Mouse (Mus musculus): ENCODE data around the gene Dact3. TPM values are rescaled to one million over a fixed set of nuclear protein-coding genes. Genes with fewer than 3 reads are reported as not detected.

Gene Dact3
- polyA plus RNA-seq, 1 experiment from 2014 or later, result 3.3 TPM

DNA sequence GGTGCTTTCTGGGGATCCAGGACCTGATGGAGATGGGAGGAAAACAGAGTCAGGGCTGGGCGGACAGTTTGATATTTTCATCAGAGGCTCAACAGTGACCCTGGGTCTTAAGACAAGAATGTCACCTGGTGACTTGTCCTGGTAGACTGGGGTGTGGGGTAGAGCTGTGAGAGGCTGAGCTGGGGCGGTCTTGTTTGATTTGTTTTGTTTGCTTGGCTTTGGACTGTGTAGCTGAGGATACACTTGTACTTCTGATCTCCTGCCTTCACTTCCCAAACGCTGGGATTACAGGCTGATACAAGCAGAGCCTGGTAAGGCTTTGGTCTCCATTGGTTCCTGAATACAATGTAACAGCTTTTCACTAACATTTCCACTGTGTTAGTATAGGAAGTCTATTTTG, 7.6 kb upstream of the Dact3 start:
- no peak overlapping the region for H3K9ac ChIP-seq (replicated peaks)
- peaks cover 14% of the 10 kb centered on the region for H3K4me1 ChIP-seq
- ATAC-seq (replicated peaks), result no peak
- H3K36me3 ChIP-seq, result peaks cover 17% of the 10 kb centered on the region; the same call in 1 of the 2 replicates
- no peak overlapping the region for H3K4me3 ChIP-seq
- no peak overlapping the region for H3K27ac ChIP-seq (replicated peaks)
- no peak overlapping the region for H3K4me2 ChIP-seq (replicated peaks)
- no peaks in the 10 kb centered on the region for H3K9me3 ChIP-seq
- no peaks in the 10 kb centered on the region for H3K27me3 ChIP-seq
- 93% methylated on average over 3 of the region's 3 CpGs for WGBS

DNA sequence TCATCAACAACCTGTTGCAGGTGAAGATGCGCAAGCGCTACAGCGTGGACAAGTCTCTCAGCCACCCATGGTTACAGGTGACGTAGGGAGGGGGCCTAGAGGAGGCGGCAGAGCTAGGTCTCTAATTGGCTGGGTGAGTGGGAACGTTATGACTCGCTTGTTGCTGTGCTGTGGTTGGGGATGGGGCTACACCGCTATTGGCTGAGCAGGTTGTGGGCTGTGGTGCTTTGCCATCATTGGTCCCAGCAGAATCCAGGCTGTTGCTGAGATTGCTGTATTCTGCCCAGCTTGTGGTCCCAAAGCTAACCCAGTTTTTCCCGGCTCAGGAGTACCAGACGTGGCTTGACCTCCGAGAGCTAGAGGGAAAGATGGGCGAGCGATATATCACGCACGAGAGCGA, 5.6 kb upstream of the Dact3 start:
- Histone ChIP-seq H3K4me1 (peaks cover 24% of the 10 kb centered on the region), H3K36me3 (peaks cover 7% of the 10 kb centered on the region; the same call in 1 of the 2 replicates), H3K4me3 (peak overlapping the region; percentile 41), H3K9me3 (no peaks in the 10 kb centered on the region), H3K4me2 (replicated peaks) (peak overlapping the region; percentile 54), H3K9ac (replicated peaks) (peak overlapping the region; percentile 41), H3K27ac (replicated peaks) (peak overlapping the region; percentile 83), H3K27me3 (no peaks in the 10 kb centered on the region)
- peak; percentile 98 for ATAC-seq (replicated peaks)
- WGBS, result 9% methylated on average over 16 of the region's 16 CpGs

DNA sequence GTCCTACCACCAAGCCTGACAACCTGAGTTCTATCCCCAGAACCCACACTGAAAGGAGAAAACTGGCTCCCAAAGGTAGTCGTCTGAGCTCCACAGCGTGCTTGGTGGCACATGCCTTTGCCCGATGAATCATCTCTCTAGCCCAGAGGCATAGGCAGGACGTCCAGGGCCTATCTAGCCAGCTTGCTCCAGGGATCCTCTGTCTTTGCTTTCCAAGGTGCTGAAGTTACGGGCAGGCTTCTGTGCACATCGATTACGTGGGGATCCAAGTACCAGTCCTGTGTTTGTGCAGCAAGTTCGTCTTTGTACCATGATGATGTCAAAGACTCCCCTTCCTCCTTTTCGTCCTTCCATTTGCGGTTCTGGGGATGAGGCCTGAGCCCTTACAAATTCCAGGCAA, 3.5 kb upstream of the Dact3 start:
- no peak overlapping the region for H3K4me3 ChIP-seq
- ATAC-seq (replicated peaks), result no peak
- no peaks in the 10 kb centered on the region for H3K36me3 ChIP-seq
- 88% methylated on average over 10 of the region's 10 CpGs for WGBS
- no peak overlapping the region for H3K4me2 ChIP-seq (replicated peaks)
- H3K9me3 ChIP-seq, result no peaks in the 10 kb centered on the region
- H3K27ac ChIP-seq (replicated peaks), result no peak overlapping the region
- no peaks in the 10 kb centered on the region for H3K27me3 ChIP-seq
- no peak overlapping the region for H3K9ac ChIP-seq (replicated peaks)
- peaks cover 36% of the 10 kb centered on the region for H3K4me1 ChIP-seq

DNA sequence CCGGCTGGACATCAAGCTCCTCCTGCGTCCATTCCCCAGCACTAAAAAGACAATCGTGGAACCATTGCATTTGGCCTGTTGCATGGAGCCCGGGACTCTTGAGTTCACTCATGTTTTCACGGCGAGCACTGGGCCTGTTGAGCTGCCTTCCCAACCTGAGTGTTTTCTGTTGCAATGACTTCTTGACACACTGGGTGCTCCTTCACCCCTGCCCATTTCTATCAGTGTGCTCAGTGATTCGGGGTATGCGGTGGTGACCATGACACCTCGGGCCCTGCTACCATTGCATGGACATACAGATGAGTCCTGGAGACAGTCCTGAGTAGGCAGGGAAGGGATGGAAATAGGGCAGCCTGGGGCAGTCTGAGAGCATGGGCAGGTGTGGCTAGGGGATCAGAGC, 2.6 kb upstream of the Dact3 start:
- no peak overlapping the region for H3K4me2 ChIP-seq (replicated peaks)
- H3K9ac ChIP-seq (replicated peaks), result no peak overlapping the region
- H3K27ac ChIP-seq (replicated peaks), result no peak overlapping the region
- H3K4me1 ChIP-seq, result peaks cover 43% of the 10 kb centered on the region
- H3K27me3 ChIP-seq, result no peaks in the 10 kb centered on the region
- no peaks in the 10 kb centered on the region for H3K36me3 ChIP-seq
- H3K4me3 ChIP-seq, result no peak overlapping the region
- no peak for ATAC-seq (replicated peaks)
- WGBS, result 95% methylated on average over 9 of the region's 9 CpGs
- H3K9me3 ChIP-seq, result no peaks in the 10 kb centered on the region

DNA sequence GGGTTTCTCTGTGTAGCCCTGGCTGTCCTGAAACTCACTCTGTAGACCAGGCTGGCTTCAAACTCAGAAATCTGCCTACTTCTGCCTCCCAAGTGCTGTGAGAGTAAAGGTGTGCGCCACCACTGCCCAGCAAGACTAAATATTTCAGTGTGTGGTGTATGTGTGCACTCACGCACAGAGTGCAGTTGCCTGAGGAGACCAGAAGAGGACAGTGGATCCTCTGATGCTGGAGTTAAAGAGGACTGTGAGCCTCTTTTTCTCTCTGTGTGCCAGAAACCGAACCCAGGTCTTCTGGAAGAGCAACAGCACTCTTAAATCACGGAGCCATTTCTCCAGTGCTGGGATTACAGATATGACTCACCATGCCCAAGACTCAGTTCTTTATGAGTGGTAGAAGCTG, 1.7 kb upstream of the Dact3 start:
- Histone ChIP-seq H3K9ac (replicated peaks) (no peak overlapping the region), H3K27me3 (no peaks in the 10 kb centered on the region), H3K9me3 (no peaks in the 10 kb centered on the region), H3K4me3 (peak overlapping the region; percentile 85; the same call in 1 of the 2 replicates), H3K4me2 (replicated peaks) (no peak overlapping the region), H3K36me3 (no peaks in the 10 kb centered on the region), H3K27ac (replicated peaks) (peak overlapping the region; percentile 90; the same call in 1 of the 2 replicates), H3K4me1 (peaks cover 43% of the 10 kb centered on the region)
- 95% methylated on average over 4 of the region's 4 CpGs for WGBS
- ATAC-seq (replicated peaks), result no peak

DNA sequence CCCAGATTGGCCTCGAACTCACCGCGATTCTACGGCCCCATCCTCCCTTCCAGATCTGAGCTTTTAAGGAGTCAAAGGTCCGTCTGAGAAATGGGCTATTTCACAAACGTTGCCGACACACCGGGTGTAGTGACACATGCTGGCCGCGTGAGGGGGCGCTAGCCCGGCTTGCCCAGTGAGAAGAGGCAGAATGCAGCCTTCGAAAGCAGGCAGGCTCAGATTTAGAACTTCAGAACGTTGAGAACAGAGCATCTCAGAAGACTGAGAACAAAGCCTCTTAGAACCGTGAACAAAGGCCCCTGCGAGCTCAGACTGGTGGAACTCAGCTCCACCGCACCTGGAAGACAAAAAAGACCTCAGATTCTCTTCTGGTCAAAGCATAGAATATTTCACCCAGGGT, 927 bp upstream of the Dact3 start:
- peaks cover 42% of the 10 kb centered on the region for H3K4me1 ChIP-seq
- H3K9me3 ChIP-seq, result no peaks in the 10 kb centered on the region
- ATAC-seq (replicated peaks), result no peak
- peak overlapping the region; percentile 38 for H3K4me2 ChIP-seq (replicated peaks)
- 5% methylated on average over 17 of the region's 17 CpGs for WGBS
- H3K9ac ChIP-seq (replicated peaks), result peak overlapping the region; percentile 1
- H3K4me3 ChIP-seq, result peak overlapping the region; percentile 85
- peak overlapping the region; percentile 90 for H3K27ac ChIP-seq (replicated peaks)
- H3K27me3 ChIP-seq, result no peaks in the 10 kb centered on the region
- no peaks in the 10 kb centered on the region; the same call in 1 of the 2 replicates for H3K36me3 ChIP-seq

DNA sequence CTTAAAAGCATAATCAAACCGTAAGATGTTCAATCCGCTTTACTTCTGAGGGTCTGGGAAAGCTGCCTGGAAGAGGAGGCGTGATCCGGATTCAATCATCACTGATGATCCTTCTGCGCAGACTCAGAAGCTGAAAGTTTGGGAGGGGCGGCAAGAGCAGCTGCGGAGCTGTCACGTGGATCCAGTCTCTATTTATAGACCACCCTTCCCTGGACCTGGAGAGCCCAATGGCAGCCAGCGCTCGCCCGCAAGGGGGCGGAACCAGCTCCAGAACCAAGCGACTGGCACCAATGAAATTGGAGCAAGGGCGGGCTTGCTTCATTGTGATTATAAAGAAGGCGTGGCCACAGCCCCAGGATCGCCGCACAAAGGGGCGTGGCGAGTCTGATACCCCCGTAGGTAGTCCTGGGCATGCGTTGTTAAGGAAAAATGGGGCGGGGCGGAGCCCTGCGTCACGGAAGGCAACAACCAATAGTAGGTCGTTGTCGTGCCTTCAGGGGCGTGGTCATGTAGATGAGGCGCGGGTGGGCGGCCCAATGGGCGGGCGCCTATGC, 284 bp upstream of the Dact3 start:
- peaks cover 36% of the 10 kb centered on the region for H3K4me1 ChIP-seq
- peak; percentile 97 for ATAC-seq (replicated peaks)
- peak overlapping the region; percentile 85 for H3K4me3 ChIP-seq
- no peaks in the 10 kb centered on the region for H3K9me3 ChIP-seq
- H3K4me2 ChIP-seq (replicated peaks), result peak overlapping the region; percentile 92
- peak overlapping the region; percentile 90 for H3K27ac ChIP-seq (replicated peaks)
- no peaks in the 10 kb centered on the region for H3K27me3 ChIP-seq
- H3K36me3 ChIP-seq, result no peaks in the 10 kb centered on the region; the same call in 1 of the 2 replicates
- WGBS, result under 1% methylated on average over 33 of the region's 33 CpGs
- peak overlapping the region; percentile 78 for H3K9ac ChIP-seq (replicated peaks)

DNA sequence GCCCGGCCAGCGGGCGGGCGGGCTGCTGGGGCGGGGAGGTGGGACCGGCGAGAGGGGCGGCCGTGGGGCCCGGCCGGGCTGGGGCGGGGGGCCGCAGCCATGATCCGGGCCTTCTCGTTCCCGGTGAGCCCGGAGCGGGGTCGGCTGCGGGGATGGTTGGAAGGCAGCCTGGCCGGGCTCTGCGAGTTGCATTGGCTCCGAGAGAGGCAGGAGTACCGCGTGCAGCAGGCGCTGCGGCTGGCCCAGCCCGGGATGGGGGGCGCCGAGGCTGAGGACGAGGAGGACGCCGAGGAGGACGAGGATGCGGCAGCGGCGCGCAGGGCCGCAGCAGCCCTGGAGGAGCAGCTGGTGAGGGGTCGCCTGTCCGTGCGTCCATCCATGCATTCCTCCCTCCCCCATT, 209 bp downstream of the Dact3 start:
- H3K27me3 ChIP-seq, result no peaks in the 10 kb centered on the region
- WGBS, result 0% methylated on average over 38 of the region's 42 CpGs
- ATAC-seq (replicated peaks), result peak; percentile 68

DNA sequence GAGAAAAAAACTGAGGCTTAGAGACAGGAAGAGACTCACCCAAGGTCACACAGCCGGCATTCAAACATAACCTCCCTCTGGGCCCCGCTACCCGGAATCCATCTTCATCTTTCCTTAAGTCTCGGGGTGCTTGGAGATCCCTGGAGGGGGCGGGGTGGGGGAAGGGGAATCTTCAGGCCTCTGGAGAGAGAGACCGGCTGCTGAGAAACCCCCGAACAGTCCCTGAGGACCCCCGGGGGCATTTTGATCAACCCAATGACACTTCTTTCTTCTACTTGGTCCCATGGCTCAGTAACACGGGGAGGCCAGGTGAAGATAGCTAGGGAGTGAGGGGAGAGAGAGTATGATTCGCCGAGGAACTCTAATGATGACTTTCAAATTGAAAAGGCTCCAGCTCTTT, 889 bp downstream of the Dact3 start:
- no peak overlapping the region for H3K27ac ChIP-seq (replicated peaks)
- WGBS, result 7% methylated on average over 11 of the region's 11 CpGs

More for the DNA sequence above, 209 bp downstream of the Dact3 start:
- Histone ChIP-seq H3K4me1 (peaks cover 35% of the 10 kb centered on the region), H3K36me3 (no peaks in the 10 kb centered on the region; the same call in 1 of the 2 replicates), H3K4me3 (peak overlapping the region; percentile 85), H3K9ac (replicated peaks) (peak overlapping the region; percentile 78), H3K27ac (replicated peaks) (peak overlapping the region; percentile 86), H3K9me3 (no peaks in the 10 kb centered on the region), H3K4me2 (replicated peaks) (peak overlapping the region; percentile 92)

DNA sequence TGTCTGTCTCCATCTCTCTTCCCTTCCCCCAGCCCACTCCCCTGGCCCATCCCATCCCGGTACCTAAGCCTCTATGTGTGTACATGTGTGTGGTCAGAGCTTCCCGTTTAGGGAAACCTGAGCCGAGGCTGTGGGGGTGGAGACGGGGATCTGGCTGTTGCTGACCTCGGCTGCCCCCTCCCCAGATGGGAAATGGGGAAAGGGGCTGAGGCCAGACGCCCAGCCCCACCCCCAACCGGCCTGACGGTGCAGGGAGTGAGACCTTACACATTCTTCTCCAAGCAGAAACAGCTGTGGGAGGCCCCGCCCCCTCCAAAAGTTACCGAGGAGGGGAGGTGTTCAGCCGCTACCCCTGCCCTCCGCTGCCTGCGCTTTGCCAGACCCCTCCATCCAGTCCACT, 1.5 kb downstream of the Dact3 start:
- H3K4me2 ChIP-seq (replicated peaks), result peak overlapping the region; percentile 92
- H3K9me3 ChIP-seq, result no peaks in the 10 kb centered on the region
- peaks cover 38% of the 10 kb centered on the region for H3K4me1 ChIP-seq
- H3K27me3 ChIP-seq, result no peaks in the 10 kb centered on the region
- H3K27ac ChIP-seq (replicated peaks), result no peak overlapping the region
- no peaks in the 10 kb centered on the region; the same call in 1 of the 2 replicates for H3K36me3 ChIP-seq
- peak overlapping the region; percentile 78 for H3K9ac ChIP-seq (replicated peaks)
- H3K4me3 ChIP-seq, result peak overlapping the region; percentile 85
- ATAC-seq (replicated peaks), result no peak
- WGBS, result 7% methylated on average over 13 of the region's 13 CpGs

More for the DNA sequence above, 889 bp downstream of the Dact3 start:
- no peaks in the 10 kb centered on the region; the same call in 1 of the 2 replicates for H3K36me3 ChIP-seq
- no peaks in the 10 kb centered on the region for H3K9me3 ChIP-seq
- peak overlapping the region; percentile 92 for H3K4me2 ChIP-seq (replicated peaks)
- H3K4me1 ChIP-seq, result peaks cover 38% of the 10 kb centered on the region
- H3K4me3 ChIP-seq, result peak overlapping the region; percentile 85
- ATAC-seq (replicated peaks), result no peak
- H3K27me3 ChIP-seq, result no peaks in the 10 kb centered on the region
- peak overlapping the region; percentile 78 for H3K9ac ChIP-seq (replicated peaks)

DNA sequence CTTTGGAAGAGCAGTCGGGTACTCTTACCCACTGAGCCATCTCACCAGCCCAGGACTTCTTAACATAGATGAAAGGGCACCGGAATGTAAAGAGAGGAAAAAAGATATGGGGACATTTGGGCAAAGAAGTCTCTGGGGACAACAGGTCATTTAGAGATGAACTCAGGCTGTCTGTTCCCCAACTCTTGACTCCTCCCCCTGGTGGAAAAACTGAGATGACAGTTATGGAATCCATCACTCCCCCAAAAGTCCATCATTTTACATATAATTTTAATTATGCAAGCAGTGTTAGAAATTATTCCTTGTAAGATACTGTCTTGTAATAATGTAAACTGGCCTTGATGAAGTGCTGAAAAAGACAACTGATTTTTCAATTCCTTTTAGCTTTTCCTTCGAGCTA, 2.6 kb downstream of the Dact3 start:
- no peak for ATAC-seq (replicated peaks)
- H3K4me1 ChIP-seq, result peaks cover 35% of the 10 kb centered on the region
- WGBS, result 91% methylated on average over 3 of the region's 3 CpGs
- no peak overlapping the region for H3K4me3 ChIP-seq
- no peak overlapping the region for H3K9ac ChIP-seq (replicated peaks)
- no peaks in the 10 kb centered on the region for H3K27me3 ChIP-seq
- H3K9me3 ChIP-seq, result no peaks in the 10 kb centered on the region
- H3K27ac ChIP-seq (replicated peaks), result no peak overlapping the region
- no peaks in the 10 kb centered on the region; the same call in 1 of the 2 replicates for H3K36me3 ChIP-seq
- H3K4me2 ChIP-seq (replicated peaks), result no peak overlapping the region

DNA sequence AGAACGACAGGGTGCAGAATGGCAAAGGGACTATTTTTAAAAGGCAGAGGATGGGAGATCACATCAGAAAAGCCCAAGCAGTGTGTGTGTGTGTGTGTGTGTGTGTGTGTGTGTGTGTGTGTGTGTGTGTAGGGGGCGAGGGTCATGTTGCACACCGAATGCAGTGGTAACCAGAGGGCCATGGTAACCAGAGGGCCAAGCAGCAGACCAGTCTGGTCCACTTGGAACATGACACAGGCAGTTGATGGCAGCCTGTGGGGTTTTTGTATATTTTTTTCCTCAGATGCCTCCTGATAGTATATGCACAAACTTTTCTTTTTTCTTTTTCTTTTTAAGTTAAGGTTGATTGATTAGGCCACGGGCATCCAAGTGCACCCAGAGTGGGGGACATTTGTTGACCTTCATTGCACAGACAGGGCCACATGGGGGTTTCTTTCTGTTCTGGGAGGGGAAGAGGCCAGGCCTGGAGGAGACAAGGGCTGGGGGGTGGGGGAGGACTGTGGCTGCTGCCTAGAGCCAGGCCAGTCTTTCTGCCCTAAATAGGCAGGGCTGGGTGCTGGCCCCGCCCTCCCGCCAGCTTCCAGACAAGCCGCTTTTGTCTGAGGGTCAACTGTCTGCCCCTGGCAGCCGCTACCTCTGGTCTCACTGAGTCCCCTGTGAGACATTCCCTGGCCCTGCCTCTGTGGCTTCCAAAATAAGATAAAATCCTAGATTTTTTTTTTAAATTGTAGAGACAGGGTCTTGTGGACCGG, 4.9 kb downstream of the Dact3 start:
- Histone ChIP-seq H3K9ac (replicated peaks) (no peak overlapping the region), H3K4me1 (peaks cover 26% of the 10 kb centered on the region), H3K9me3 (no peaks in the 10 kb centered on the region), H3K27ac (replicated peaks) (peak overlapping the region; percentile 42), H3K4me2 (replicated peaks) (no peak overlapping the region), H3K4me3 (no peak overlapping the region), H3K36me3 (no peaks in the 10 kb centered on the region; the same call in 1 of the 2 replicates), H3K27me3 (peaks cover 13% of the 10 kb centered on the region)
- 23% methylated on average over 9 of the region's 9 CpGs for WGBS
- ATAC-seq (replicated peaks), result no peak

Data from forebrain, embryonic 15.5 days (tissue).